Mouse (Mus musculus): ENCODE measurements at regions not wholly inside any gene's neighbourhood (a gene's known extent, or its start where the extent isn't known, plus 50 kb on each side); places are given as distances from the start of the nearest gene placed in this dataset.

DNA sequence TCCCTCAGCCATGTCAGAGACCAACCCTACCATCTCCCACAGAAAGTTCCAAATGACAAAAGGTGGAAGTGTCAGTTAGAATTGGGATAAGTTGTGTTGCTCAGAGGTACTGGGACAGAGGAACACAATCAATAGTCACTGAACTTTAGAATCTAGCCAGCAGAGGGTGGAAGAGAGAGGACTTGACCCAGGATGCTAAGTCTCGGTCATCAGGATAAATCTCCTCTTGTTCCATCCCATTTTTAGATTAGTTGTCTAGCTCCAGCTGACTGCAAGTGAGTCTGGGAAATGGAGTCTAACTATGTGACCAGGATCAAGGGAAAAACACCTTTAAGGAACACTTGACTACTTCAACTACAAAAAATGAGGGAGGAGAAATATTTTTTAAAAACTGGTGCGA, 91.5 kb downstream of the Fam84b start:
- DNase-seq (ENCODE audit: low read depth), result no peak
- TF ChIP-seq CTCF (IDR thresholded peaks at IDR 0.05; ENCODE audit: borderline replicate concordance, extremely low read depth, insufficient read depth, insufficient read length) (no peak), POLR2A (IDR thresholded peaks at IDR 0.05; ENCODE audit: borderline replicate concordance, extremely low read depth, insufficient read depth, insufficient read length, poor library complexity, severe bottlenecking) (no peak)

DNA sequence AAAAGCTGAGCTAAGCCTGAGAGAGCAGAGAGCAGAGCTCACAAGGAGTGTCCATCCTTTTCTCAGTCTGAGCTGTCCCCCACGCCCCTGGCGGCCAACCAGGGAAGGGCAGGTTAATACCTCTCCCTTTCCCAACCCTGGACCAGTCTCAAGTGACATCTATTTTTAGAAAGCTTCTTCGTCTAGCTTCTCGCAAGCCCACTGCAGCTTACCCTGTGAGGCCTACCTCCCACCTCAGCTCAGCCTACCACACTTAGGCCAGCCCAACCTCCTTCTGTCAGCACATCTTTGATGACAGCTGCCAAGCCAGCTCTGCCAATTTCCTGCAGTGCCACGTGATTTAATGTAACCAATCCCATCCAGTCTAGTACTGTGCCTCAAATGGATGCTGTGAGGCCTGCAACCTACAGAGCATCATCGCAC, 93.6 kb downstream of the Fam84b start:
- peak; percentile 60 for DNase-seq (ENCODE audit: low read depth)
- TF ChIP-seq CTCF (IDR thresholded peaks at IDR 0.05; ENCODE audit: borderline replicate concordance, extremely low read depth, insufficient read depth, insufficient read length) (peak; percentile 83), POLR2A (IDR thresholded peaks at IDR 0.05; ENCODE audit: borderline replicate concordance, extremely low read depth, insufficient read depth, insufficient read length, poor library complexity, severe bottlenecking) (no peak)

DNA sequence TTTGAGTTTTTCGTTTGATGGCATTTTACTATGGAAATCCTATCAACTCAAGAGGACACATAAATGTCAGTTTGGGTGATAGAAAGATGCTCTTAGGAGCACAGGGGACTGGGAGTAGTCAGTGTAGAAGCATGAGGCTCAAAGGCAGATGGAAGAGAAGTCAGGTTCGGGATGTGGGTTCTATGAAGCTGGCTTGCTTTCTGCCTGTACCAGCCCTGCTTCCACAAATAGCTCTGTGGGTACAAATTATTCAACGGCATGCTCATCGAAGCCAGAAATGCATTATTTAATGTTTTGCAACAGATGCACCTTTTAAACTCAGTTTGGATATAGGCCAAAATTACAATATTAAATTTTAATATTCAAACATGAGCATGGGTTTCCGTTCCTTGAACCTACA, 99.3 kb downstream of the Fam84b start:
- no peak for TF ChIP-seq POLR2A (IDR thresholded peaks at IDR 0.05; ENCODE audit: borderline replicate concordance, extremely low read depth, insufficient read depth, insufficient read length, poor library complexity, severe bottlenecking)
- no peak for TF ChIP-seq CTCF (IDR thresholded peaks at IDR 0.05; ENCODE audit: borderline replicate concordance, extremely low read depth, insufficient read depth, insufficient read length)
- no peak for DNase-seq (ENCODE audit: low read depth)

DNA sequence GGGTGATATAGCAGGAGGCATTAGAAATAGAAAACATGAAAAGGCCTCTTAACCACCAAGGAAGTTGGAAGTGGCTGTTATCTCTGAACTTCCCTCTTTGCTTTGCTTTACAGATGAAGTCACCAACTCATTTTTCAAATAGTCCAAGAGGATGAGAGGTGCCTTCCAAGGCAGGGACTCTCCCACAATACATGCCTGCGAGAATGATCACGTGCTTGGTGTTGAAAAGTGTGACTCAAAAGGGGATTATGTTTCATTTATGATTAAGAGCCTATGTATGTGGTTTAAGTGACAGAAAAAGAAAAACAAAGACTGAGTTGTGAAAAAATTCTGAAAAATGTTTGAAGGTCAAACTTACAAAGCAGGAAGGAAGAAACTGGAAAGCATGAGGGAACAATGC, 114.0 kb downstream of the Fam84b start:
- TF ChIP-seq CTCF (IDR thresholded peaks at IDR 0.05; ENCODE audit: borderline replicate concordance, extremely low read depth, insufficient read depth, insufficient read length) (no peak), POLR2A (IDR thresholded peaks at IDR 0.05; ENCODE audit: borderline replicate concordance, extremely low read depth, insufficient read depth, insufficient read length, poor library complexity, severe bottlenecking) (no peak)
- no peak for DNase-seq (ENCODE audit: low read depth)

DNA sequence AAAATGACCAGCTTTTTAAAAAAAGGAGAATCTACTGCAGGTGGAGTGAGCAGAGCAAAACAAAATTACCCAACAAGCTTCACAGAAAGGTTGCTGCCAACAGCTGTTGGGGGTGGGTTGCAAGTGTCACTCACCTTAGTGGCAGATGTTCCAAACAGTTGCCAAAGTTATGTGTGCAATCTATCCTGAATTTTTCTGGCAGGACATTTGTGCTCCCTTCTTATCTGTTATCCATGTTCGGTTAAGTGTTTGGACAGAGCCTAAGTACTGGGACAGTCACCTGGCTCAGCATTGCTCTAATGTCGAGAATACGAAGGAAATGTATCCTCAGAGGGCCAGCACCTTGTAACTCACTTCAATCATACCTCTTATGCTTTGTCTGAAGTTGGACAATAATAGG, 115.3 kb downstream of the Fam84b start:
- DNase-seq (ENCODE audit: low read depth), result no peak
- TF ChIP-seq CTCF (IDR thresholded peaks at IDR 0.05; ENCODE audit: borderline replicate concordance, extremely low read depth, insufficient read depth, insufficient read length) (no peak), POLR2A (IDR thresholded peaks at IDR 0.05; ENCODE audit: borderline replicate concordance, extremely low read depth, insufficient read depth, insufficient read length, poor library complexity, severe bottlenecking) (no peak)

DNA sequence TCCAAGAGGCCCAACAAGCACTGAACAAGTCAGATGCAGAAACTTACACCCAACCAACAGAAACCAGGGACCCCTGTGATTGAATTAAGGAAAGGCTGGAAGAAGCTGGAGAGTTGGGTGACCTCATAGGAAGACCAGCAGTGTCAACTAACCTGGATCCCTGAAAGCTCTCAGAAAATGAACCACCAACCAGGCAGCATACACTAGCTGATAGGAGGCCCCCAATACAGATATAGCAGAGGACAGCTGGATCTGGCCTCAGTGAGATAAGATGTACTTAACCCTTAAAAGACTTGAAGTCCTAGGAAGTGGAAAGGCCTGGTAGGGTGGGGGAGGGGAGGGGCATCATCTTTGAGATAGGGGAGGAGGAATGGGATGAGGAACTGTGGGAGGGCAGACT, 121.2 kb downstream of the Fam84b start:
- DNase-seq (ENCODE audit: low read depth), result no peak
- TF ChIP-seq POLR2A (IDR thresholded peaks at IDR 0.05; ENCODE audit: borderline replicate concordance, extremely low read depth, insufficient read depth, insufficient read length, poor library complexity, severe bottlenecking) (no peak), CTCF (IDR thresholded peaks at IDR 0.05; ENCODE audit: borderline replicate concordance, extremely low read depth, insufficient read depth, insufficient read length) (no peak)

DNA sequence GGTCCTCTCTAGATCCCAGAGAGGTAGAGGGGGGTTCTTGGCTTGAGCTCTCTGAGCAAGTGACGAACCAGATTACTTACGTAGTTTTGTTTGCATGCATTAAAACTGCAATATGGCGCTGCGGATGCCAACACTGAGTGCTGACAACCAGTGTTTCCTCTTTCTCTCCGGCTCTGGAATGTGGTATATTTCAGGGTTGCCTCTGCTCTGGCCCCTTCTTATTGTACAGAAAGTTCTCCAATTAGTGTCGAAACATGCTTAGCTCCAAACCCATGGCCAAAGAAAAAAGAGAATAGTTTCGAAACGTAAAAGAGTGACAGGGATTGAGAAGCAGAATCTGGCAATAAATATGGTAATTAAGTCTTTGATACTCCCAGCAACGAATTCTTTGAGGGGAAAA, 124.8 kb downstream of the Fam84b start:
- DNase-seq (ENCODE audit: low read depth), result peak; percentile 81
- TF ChIP-seq POLR2A (IDR thresholded peaks at IDR 0.05; ENCODE audit: borderline replicate concordance, extremely low read depth, insufficient read depth, insufficient read length, poor library complexity, severe bottlenecking) (no peak), CTCF (IDR thresholded peaks at IDR 0.05; ENCODE audit: borderline replicate concordance, extremely low read depth, insufficient read depth, insufficient read length) (no peak)

DNA sequence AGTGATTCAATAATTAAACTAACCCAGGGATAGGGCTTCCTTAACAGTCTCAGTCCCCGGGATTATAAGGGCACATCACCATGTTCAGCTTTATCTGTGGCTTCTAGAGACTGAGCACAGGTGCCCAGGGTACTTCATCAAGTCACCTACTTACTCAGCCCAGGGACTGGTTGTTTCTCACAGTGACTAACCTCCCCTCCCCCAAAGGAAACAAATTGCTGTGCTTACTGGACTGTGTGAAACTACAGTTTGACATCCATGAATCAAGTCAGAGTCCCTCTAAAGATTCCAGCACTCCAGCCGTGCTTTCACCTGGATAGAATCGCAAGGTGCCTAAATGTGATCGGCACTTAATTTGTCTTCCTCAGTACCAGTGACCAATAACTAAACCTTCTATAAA, 125.2 kb downstream of the Fam84b start:
- DNase-seq (ENCODE audit: low read depth), result no peak
- TF ChIP-seq POLR2A (IDR thresholded peaks at IDR 0.05; ENCODE audit: borderline replicate concordance, extremely low read depth, insufficient read depth, insufficient read length, poor library complexity, severe bottlenecking), result no peak
- no peak for TF ChIP-seq CTCF (IDR thresholded peaks at IDR 0.05; ENCODE audit: borderline replicate concordance, extremely low read depth, insufficient read depth, insufficient read length)

DNA sequence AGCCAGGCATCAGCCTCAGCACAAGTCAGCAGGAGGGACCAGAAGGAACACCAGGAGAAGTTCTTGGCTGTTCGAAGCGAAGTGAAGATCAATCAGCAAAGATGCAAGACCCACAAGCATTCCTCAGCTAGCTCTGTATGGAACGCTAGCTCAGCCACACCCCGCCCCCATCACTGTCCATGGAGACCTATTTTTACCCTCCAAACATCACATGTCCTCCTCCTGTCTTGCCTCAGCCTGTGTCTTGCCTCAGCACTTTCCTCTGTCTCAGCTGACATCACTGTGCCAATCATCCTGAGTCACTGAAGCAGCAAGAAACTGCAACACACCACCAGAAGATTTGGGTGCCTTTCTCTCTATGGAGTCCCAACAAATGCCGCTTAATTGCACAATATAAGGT, 134.2 kb downstream of the Fam84b start:
- no peak for DNase-seq (ENCODE audit: low read depth)
- TF ChIP-seq POLR2A (IDR thresholded peaks at IDR 0.05; ENCODE audit: borderline replicate concordance, extremely low read depth, insufficient read depth, insufficient read length, poor library complexity, severe bottlenecking) (no peak), CTCF (IDR thresholded peaks at IDR 0.05; ENCODE audit: borderline replicate concordance, extremely low read depth, insufficient read depth, insufficient read length) (no peak)

DNA sequence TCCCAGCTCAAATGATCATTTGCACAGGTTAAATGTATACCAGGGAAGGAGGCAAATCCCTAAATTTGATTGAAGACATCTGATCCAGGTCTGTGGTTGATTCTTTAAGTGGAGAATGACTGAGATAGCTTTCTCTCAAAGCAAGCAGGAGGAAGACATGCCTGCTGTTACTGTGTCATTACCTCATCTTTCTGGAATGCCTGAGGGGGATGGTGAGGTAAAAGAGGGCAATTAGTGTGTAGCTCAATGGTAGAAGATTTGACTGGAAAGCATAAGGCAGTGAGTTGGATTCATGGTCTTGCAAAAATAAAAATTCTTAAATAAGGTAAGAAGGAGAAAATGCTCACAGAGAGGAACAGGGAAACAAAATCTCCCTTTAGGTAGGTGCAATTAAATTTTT, 144.9 kb downstream of the Fam84b start:
- no peak for TF ChIP-seq POLR2A (IDR thresholded peaks at IDR 0.05; ENCODE audit: borderline replicate concordance, extremely low read depth, insufficient read depth, insufficient read length, poor library complexity, severe bottlenecking)
- DNase-seq (ENCODE audit: low read depth), result peak; percentile 77

DNA sequence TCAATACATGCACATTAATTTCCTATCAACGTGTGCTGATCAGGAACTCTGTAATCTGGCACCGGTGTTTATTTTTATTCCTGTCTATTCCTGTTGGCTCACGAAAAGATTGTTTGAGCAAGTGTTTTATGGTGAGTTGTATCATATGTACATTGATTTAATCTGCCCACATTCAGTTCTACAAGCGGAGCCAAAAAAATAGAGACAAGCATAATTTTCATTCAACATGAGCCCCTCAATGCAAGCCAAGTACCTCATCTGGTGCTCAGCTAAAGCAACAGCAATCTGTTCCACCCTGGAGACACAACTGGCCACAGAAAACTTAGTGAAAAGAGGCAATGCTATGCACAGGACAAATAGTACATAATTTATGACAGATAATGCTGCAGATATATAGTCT, 147.6 kb downstream of the Fam84b start:
- DNase-seq (ENCODE audit: low read depth), result peak; percentile 40
- no peak for TF ChIP-seq POLR2A (IDR thresholded peaks at IDR 0.05; ENCODE audit: borderline replicate concordance, extremely low read depth, insufficient read depth, insufficient read length, poor library complexity, severe bottlenecking)
- no peak for TF ChIP-seq CTCF (IDR thresholded peaks at IDR 0.05; ENCODE audit: borderline replicate concordance, extremely low read depth, insufficient read depth, insufficient read length)

DNA sequence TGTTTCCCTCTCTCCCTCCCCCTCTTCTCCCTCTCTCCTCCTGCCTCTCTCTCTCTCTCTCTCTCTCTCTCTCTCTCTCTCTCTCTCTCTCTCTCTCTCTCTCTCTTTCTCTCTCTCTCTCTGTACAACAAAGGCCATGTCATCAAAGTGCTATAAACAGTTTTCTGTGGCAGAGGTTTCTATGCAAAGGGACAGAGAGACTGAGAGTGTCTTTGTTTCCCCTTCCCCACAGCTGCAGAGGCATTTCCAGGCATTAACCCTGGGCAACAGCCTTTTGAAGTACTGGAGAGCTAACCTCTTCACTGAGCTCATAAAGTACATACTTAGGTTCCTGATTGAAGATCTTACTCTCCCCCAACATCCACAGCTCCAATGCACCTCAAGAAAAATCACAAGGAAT, 152.3 kb downstream of the Fam84b start:
- no peak for TF ChIP-seq CTCF (IDR thresholded peaks at IDR 0.05; ENCODE audit: borderline replicate concordance, extremely low read depth, insufficient read depth, insufficient read length)
- no peak for TF ChIP-seq POLR2A (IDR thresholded peaks at IDR 0.05; ENCODE audit: borderline replicate concordance, extremely low read depth, insufficient read depth, insufficient read length, poor library complexity, severe bottlenecking)
- DNase-seq (ENCODE audit: low read depth), result peak; percentile 28

DNA sequence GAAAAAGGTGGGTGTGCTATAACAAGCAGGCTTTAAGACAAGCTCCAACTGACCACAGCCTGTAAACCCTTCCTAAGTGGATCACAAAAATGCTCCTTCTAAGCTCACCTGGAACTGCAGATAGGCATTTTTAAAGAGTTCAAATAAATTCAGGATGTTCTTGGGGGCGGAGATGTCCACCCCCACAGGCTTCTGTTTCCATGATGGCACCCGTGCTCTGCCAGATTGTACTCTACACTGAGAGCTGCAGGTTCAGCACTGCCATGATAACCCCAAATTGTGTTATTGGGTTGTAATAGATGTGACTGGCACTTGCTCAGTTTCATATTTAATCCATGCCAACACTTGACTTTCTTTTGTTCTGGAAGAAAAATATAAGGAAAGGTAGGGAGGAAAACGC, 158.8 kb downstream of the Fam84b start:
- DNase-seq (ENCODE audit: low read depth), result no peak
- TF ChIP-seq POLR2A (IDR thresholded peaks at IDR 0.05; ENCODE audit: borderline replicate concordance, extremely low read depth, insufficient read depth, insufficient read length, poor library complexity, severe bottlenecking) (no peak), CTCF (IDR thresholded peaks at IDR 0.05; ENCODE audit: borderline replicate concordance, extremely low read depth, insufficient read depth, insufficient read length) (no peak)

All from brain, embryonic 14.5 days (tissue).